Mouse (Mus musculus) ES-Bruce4 (cell line): Measurements from ENCODE around the gene Lrsam1.

ENCODE experiments used
- CTCF ChIP-seq: IDR thresholded peaks from one replicate; pipeline ENCODE4 v1.8.1; 2011; ENCODE audit warnings: low read depth, low read length
- EP300 ChIP-seq: IDR thresholded peaks from 2 replicates; pipeline ENCODE4 v1.6.1; 2011; ENCODE audit warnings: low read depth, low read length; ENCODE audit not compliant: insufficient read depth
- POLR2A ChIP-seq: IDR thresholded peaks from one replicate; pipeline ENCODE4 v1.8.1; 2011; ENCODE audit warnings: low read length; ENCODE audit not compliant: insufficient read depth

- TF ChIP-seq CTCF = no peak
- no peak for TF ChIP-seq POLR2A
- TF ChIP-seq EP300 = no peak
These were observed 40.7 kb upstream of the Lrsam1 start for GRCm38 (mm10) chr2:33002144-33002543.
